Mouse (Mus musculus): Measurements from ENCODE around the gene Gm3336. TPM values are rescaled to one million over a fixed set of nuclear protein-coding genes. Genes with fewer than 3 reads are reported as not detected.

Gm3336 gene
- not detected for polyA plus RNA-seq (2017; shearing (Covaris generic))

GRCm38 (mm10) chr8:70718297-70718696, at the start of gene Gm3336:
Gene Gm3336 (plus strand): TSS chr8:70718543.

GRCm38 (mm10) chr8:70673079-70673856, 45.1 kb upstream of the Gm3336 start, which contains the start of gene Lsm4:
Gene Lsm4 (plus strand): TSS chr8:70673248.

GRCm38 (mm10) chr8:70698310-70699109, 19.8 kb upstream of the Gm3336 start, which contains the start of gene Jund:
Gene Jund (plus strand): TSS chr8:70698949.

DNA sequence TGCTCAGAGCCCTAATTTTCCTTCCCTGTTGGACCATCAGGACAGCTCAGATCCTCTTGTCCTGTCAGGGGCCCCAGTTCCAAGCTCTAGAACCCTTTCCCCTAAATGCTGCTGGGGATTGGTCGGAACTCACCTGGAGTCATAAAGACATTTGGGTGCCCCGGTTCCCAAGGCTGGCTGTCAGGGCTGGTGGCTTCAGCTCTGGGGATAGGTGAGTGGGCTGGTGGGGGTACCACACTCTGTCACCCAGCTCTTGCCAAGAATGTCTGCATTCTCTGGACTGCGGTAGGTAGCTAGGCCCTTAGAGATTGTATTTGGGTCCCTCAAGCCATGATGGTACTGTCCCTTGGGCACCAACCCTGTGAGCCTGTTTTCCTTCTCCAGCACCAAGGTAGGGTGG, 15.1 kb upstream of the Gm3336 start, which contains the start of gene Iqcn:
Iqcn (plus strand) TSS at position 171 of the 400 bp plus-strand sequence.

GRCm38 (mm10) chr8:70723486-70724210, 5.3 kb downstream of the Gm3336 start, which contains the start of gene Pde4c:
Gene Pde4c (plus strand): TSS chr8:70723720.

DNA sequence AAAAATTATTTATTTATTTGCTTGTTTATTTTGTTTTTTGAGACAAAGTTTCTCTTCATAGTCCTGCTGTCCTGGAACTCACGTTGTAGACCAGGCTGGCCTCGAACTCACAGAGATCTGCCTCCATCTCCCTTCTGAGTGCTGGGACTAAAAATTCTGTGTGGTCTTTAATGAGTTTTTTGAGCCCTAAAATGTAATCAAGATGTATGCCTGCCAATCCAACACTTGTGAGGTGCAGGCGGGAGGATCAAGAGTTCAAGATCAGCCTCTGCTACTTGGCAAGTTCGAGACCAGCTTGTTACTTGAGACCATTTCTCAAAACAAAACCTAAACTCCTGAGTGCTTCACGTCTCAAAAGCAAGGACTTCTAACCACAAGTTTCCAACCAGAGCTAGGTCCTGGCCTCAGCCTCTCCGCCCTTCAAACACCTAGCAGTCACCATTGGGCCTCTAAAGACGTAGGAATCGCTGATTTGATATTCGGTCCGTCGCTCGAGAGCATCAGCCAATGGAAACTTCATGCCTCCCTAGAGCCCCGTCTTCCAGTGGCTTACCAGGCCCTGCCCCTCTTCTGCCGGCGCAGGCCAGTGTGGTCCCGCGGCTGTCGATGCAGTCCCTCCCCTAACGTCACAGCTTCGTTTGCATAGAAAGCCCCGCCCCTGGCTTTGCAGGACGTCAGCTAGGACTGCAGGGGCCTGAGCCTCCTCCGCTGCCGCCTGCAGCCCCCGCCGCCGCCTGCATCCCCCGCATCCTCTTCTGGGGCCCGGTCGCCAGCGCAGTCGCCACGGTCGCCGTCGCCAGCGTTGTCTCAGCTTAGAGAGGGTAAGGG, 35.9 kb downstream of the Gm3336 start, which contains the start of gene Rab3a:
Rab3a (plus strand) TSS at position 637 of the 828 bp plus-strand sequence.

GRCm38 (mm10) chr8:70760775-70761406, 42.5 kb downstream of the Gm3336 start, which contains the start of gene Mpv17l2:
Gene Mpv17l2 (minus strand): TSS chr8:70760946.

Other genes starting within 250 kb of the Gm3336 start
- gene Klhl26, start 241.6 kb upstream of the Gm3336 start, polyA plus RNA-seq (2017; shearing (Covaris generic)), result 10 to 100 TPM; 10.3 to 17.8 TPM
- gene Tmem59l, start 231.2 kb upstream of the Gm3336 start, polyA plus RNA-seq (2017; shearing (Covaris generic)), result not detected
- gene Crlf1, start 225.4 kb upstream of the Gm3336 start, polyA plus RNA-seq (2017; shearing (Covaris generic)), result not detected
- gene Rex1bd, start 211.8 kb upstream of the Gm3336 start, polyA plus RNA-seq (2017; shearing (Covaris generic)), result 100 to 1,000 TPM; 103 to 125 TPM
- 1,000 to 10,000 TPM in 1 of 2 experiments, 100 to 1,000 TPM in 1; 932 to 1,504 TPM for gene Uba52, start 207.7 kb upstream of the Gm3336 start, polyA plus RNA-seq (2017; shearing (Covaris generic))
- 100 to 1,000 TPM; 372 to 404 TPM for gene Fkbp8, start 190.8 kb upstream of the Gm3336 start, polyA plus RNA-seq (2017; shearing (Covaris generic))
- gene Kxd1, start 190.6 kb upstream of the Gm3336 start, polyA plus RNA-seq (2017; shearing (Covaris generic)), result 100 to 1,000 TPM; 108 to 123 TPM
- gene Ell, start 179.1 kb upstream of the Gm3336 start, polyA plus RNA-seq (2017; shearing (Covaris generic)), result 10 to 100 TPM; 25.7 to 27.7 TPM
- 10 to 100 TPM; 31.5 to 78.3 TPM for gene Isyna1, start 124.2 kb upstream of the Gm3336 start, polyA plus RNA-seq (2017; shearing (Covaris generic))
- 100 to 1,000 TPM; 121 to 146 TPM for gene Ssbp4, start 109.7 kb upstream of the Gm3336 start, polyA plus RNA-seq (2017; shearing (Covaris generic))
- gene Lrrc25, start 102.4 kb upstream of the Gm3336 start, polyA plus RNA-seq (2017; shearing (Covaris generic)), result under 1 TPM; 0.38 to 0.74 TPM
- not detected for gene Gdf15, start 86.1 kb upstream of the Gm3336 start, polyA plus RNA-seq (2017; shearing (Covaris generic))
- 1 to 10 TPM; 4.7 to 9.1 TPM for gene Pgpep1, start 58.2 kb upstream of the Gm3336 start, polyA plus RNA-seq (2017; shearing (Covaris generic))
- gene Lsm4, start 45.3 kb upstream of the Gm3336 start, polyA plus RNA-seq (2017; shearing (Covaris generic)), result 100 to 1,000 TPM; 348 to 441 TPM
- gene Jund, start 19.6 kb upstream of the Gm3336 start, polyA plus RNA-seq (2017; shearing (Covaris generic)), result 100 to 1,000 TPM; 757 to 879 TPM
- gene Iqcn, start 15.1 kb upstream of the Gm3336 start, polyA plus RNA-seq (2017; shearing (Covaris generic)), result not detected
- gene Pde4c, start 5.2 kb downstream of the Gm3336 start, polyA plus RNA-seq (2017; shearing (Covaris generic)), result 1 to 10 TPM; 1.0 to 1.3 TPM
- 10 to 100 TPM in 1 of 2 experiments, 1 to 10 TPM in 1; 9.7 to 16.6 TPM for gene Rab3a, start 36.1 kb downstream of the Gm3336 start, polyA plus RNA-seq (2017; shearing (Covaris generic))
- 10 to 100 TPM; 59.1 to 73.1 TPM for gene Mpv17l2, start 42.4 kb downstream of the Gm3336 start, polyA plus RNA-seq (2017; shearing (Covaris generic))
- gene Pik3r2, start 58.2 kb downstream of the Gm3336 start, polyA plus RNA-seq (2017; shearing (Covaris generic)), result 10 to 100 TPM; 13.9 to 22.7 TPM
- 10 to 100 TPM; 54.7 to 94.0 TPM for gene Mast3, start 86.5 kb downstream of the Gm3336 start, polyA plus RNA-seq (2017; shearing (Covaris generic))
- 10 to 100 TPM; 29.0 to 82.4 TPM for gene Il12rb1, start 89.9 kb downstream of the Gm3336 start, polyA plus RNA-seq (2017; shearing (Covaris generic))
- 10 to 100 TPM; 13.9 to 20.1 TPM for gene Arrdc2, start 121.2 kb downstream of the Gm3336 start, polyA plus RNA-seq (2017; shearing (Covaris generic))
- gene Kcnn1, start 144.7 kb downstream of the Gm3336 start, polyA plus RNA-seq (2017; shearing (Covaris generic)), result under 1 TPM in 1 of 2 experiments, not detected in 1; 0.06 TPM
- 10 to 100 TPM; 62.7 to 99.4 TPM for gene Ccdc124, start 155.4 kb downstream of the Gm3336 start, polyA plus RNA-seq (2017; shearing (Covaris generic))
- not detected for gene Slc5a5, start 174.2 kb downstream of the Gm3336 start, polyA plus RNA-seq (2017; shearing (Covaris generic))
- gene Rpl18a, start 178.9 kb downstream of the Gm3336 start, polyA plus RNA-seq (2017; shearing (Covaris generic)), result 1,000 to 10,000 TPM; 4,681 to 8,115 TPM
- gene Map1s, start 187.4 kb downstream of the Gm3336 start, polyA plus RNA-seq (2017; shearing (Covaris generic)), result 10 to 100 TPM; 37.1 to 44.8 TPM